Mouse (Mus musculus): Measurements from ENCODE around the gene Phlpp1. TPM values are rescaled to one million over a fixed set of nuclear protein-coding genes. Genes with fewer than 3 reads are reported as not detected.

Phlpp1 gene
- total and polyA plus RNA-seq, 3 experiments = 14.8 to 38.4 (median 20.9) TPM

DNA sequence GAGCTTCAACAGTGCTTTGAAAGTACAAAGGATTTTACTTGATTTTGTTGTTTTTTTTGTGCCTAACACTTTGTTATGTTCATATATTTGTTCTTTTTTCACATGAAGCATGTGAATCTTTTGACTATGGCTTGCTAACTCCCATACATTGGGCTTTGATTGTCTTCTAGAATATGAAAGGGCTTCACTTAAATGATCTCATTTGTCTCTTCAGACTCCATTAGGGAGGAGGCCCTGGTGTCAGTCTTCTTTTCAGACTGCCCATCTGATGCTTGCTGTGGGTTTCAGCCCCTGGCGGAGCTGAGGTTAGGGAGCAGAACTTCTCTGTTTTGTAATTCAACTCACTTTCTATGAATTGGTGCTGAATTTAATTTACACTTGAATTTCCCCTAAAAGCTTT is 5.2 kb downstream of the Phlpp1 start:
- H3K9me3 ChIP-seq (replicated peaks; ENCODE audit: low read length) = no peaks in the 10 kb centered on the region
- peak overlapping the region; percentile 34; the same call in 1 of the 2 replicates for H3K4me2 ChIP-seq (ENCODE audit: insufficient read depth, low read depth, poor library complexity, severe bottlenecking)
- in situ Hi-C loops (cut with MboI; ENCODE audit: low pct_ligation_motif_present, low pct_unique_long_range_greater_than_20kb, low sequenced_read_pairs) (no loop called here), dilution Hi-C loops (cut with MboI; ENCODE audit: extremely low pct_ligation_motif_present, extremely low pct_unique_long_range_greater_than_20kb, low sequenced_read_pairs) (no loop called here)
- DNase-seq (ENCODE audit: extremely low read depth) = peak; percentile 52
- peaks cover 0 to 9% of the 10 kb centered on the region in 2 experiments for H3K36me3 ChIP-seq (replicated peaks in 1 of 2; ENCODE audit: control insufficient read depth in 1 of 2, insufficient read depth in 1 of 2, low read length in 1 of 2)
- peaks cover 65% of the 10 kb centered on the region for H3K79me2 ChIP-seq (replicated peaks; ENCODE audit: control insufficient read depth, extremely low read depth, insufficient read depth, poor library complexity, severe bottlenecking)
- H3K4me1 ChIP-seq (ENCODE audit: control insufficient read depth in 1 of 2, insufficient read depth in 2 of 2) = peaks cover 0 to 34% of the 10 kb centered on the region in 2 experiments; a peak in 2 of 4 replicates
- no peak overlapping the region for H3K27ac ChIP-seq (ENCODE audit: insufficient read depth, low read depth)
- H3K4me3 ChIP-seq (replicated peaks in 1 of 3; ENCODE audit: low read depth in 2 of 3, low read length in 2 of 3, poor library complexity in 1 of 3) = peak overlapping the region in 2 of 3 experiments; percentile 85 to 95
- TF ChIP-seq TBP (conservative IDR thresholded peaks at IDR 0.05; ENCODE audit: low read depth, low read length) = 0 out of 2 replicates have a peak, but pooled peaks have one; percentile 8
- peak; percentile 80; the same call in 1 of the 2 replicates for TF ChIP-seq CHD1 (IDR thresholded peaks at IDR 0.05; ENCODE audit: low read depth, low read length)
- no peak for TF ChIP-seq EP300 (IDR thresholded peaks at IDR 0.05; ENCODE audit: low read length)
- peak; percentile 54; the same call in 1 of the 2 replicates for TF ChIP-seq SIN3A (IDR thresholded peaks at IDR 0.05; ENCODE audit: low read length)
- TF ChIP-seq ZKSCAN1 (IDR thresholded peaks at IDR 0.05; ENCODE audit: borderline replicate concordance, low read depth, low read length) = no peak
- TF ChIP-seq MXI1 (IDR thresholded peaks at IDR 0.05; ENCODE audit: low read depth, low read length) = 0 out of 2 replicates have a peak, but pooled peaks have one; percentile 25
- H3K27me3 ChIP-seq (replicated peaks) = no peaks in the 10 kb centered on the region
- peak overlapping the region; percentile 33; the same call in 1 of the 2 replicates for H3K9ac ChIP-seq (ENCODE audit: insufficient read depth, low read depth)

- peak overlapping the region in 2 of 3 experiments; percentile 22 to 85 for H3K4me3 ChIP-seq (replicated peaks in 1 of 3; ENCODE audit: low read depth in 2 of 3, low read length in 2 of 3, poor library complexity in 1 of 3)
- DNase-seq (ENCODE audit: extremely low read depth) = no peak
- dilution Hi-C loops (cut with MboI; ENCODE audit: extremely low pct_ligation_motif_present, extremely low pct_unique_long_range_greater_than_20kb, low sequenced_read_pairs) = no loop called here
- peak overlapping the region; percentile 44; the same call in 1 of the 2 replicates for H3K4me2 ChIP-seq (ENCODE audit: insufficient read depth, low read depth, poor library complexity, severe bottlenecking)
- H3K9ac ChIP-seq (ENCODE audit: insufficient read depth, low read depth) = no peak overlapping the region
- in situ Hi-C loops (cut with MboI; ENCODE audit: low pct_ligation_motif_present, low pct_unique_long_range_greater_than_20kb, low sequenced_read_pairs) = no loop called here
- peaks cover 0 to 12% of the 10 kb centered on the region in 2 experiments for H3K36me3 ChIP-seq (replicated peaks in 1 of 2; ENCODE audit: control insufficient read depth in 1 of 2, insufficient read depth in 1 of 2, low read length in 1 of 2)
- H3K9me3 ChIP-seq (replicated peaks; ENCODE audit: low read length) = no peaks in the 10 kb centered on the region
- H3K79me2 ChIP-seq (replicated peaks; ENCODE audit: control insufficient read depth, extremely low read depth, insufficient read depth, poor library complexity, severe bottlenecking) = peaks cover 62% of the 10 kb centered on the region
- TF ChIP-seq MYC (IDR thresholded peaks at IDR 0.05; ENCODE audit: low read depth, low read length) = no peak
- TF ChIP-seq HCFC1 (IDR thresholded peaks at IDR 0.05; ENCODE audit: low read depth, low read length) = no peak
- no peak for TF ChIP-seq IRF4 (IDR thresholded peaks at IDR 0.05; ENCODE audit: low read depth, low read length)
- TF ChIP-seq MAX (IDR thresholded peaks at IDR 0.05; ENCODE audit: low read length) = no peak
- no peak for TF ChIP-seq UBTF (IDR thresholded peaks at IDR 0.05; ENCODE audit: low read depth, low read length)
- no peak for TF ChIP-seq E2F4 (IDR thresholded peaks at IDR 0.05; ENCODE audit: insufficient replicate concordance, low read depth, low read length)
- no peak for TF ChIP-seq CTCF (conservative IDR thresholded peaks at IDR 0.05 in 1 of 2, IDR thresholded peaks at IDR 0.05 in 1 of 2; ENCODE audit: low read depth in 2 of 2, low read length in 2 of 2)
- no peak for TF ChIP-seq PAX5 (IDR thresholded peaks at IDR 0.05; ENCODE audit: low read length)
- peaks cover 0 to 45% of the 10 kb centered on the region in 2 experiments; a peak in 2 of 4 replicates for H3K4me1 ChIP-seq (ENCODE audit: control insufficient read depth in 1 of 2, insufficient read depth in 2 of 2)
- H3K27ac ChIP-seq (ENCODE audit: insufficient read depth, low read depth) = no peak overlapping the region
- H3K27me3 ChIP-seq (replicated peaks) = no peaks in the 10 kb centered on the region
Observed at GRCm38 (mm10) chr1:106177868-106178790, 6.6 kb downstream of the Phlpp1 start.

All from CH12.LX (cell line).